Mouse (Mus musculus) limb, embryonic 13.5 days (tissue): Measurements from ENCODE around the gene Mcm3. TPM values are rescaled to one million over a fixed set of nuclear protein-coding genes. Genes with fewer than 3 reads are reported as not detected.

ENCODE experiments used
- polyA plus RNA-seq: library from polyadenylated mRNA; unstranded; fragments of >200 nt; fragmentation: Nextera tagmentation; extraction: Ambion mirVana; gene quantifications from 2 replicates; pipeline ENCODE4 v1.2.1, GENCODE M21; 2015

The Mcm3 gene
- polyA plus RNA-seq, 1 experiment from 2014 or later: 155 TPM

Other genes with a start within 250 kb of the Mcm3 start
- 0.05 and 0.10 TPM in 2 replicates for gene Pkhd1, start 202.2 kb downstream of the Mcm3 start, polyA plus RNA-seq
- gene Il17a, start 89.4 kb downstream of the Mcm3 start, polyA plus RNA-seq: not detected in 2 replicates
- 0.20 TPM in 1 of 2 replicates, not detected in the other for gene Il17f, start 29.7 kb downstream of the Mcm3 start, polyA plus RNA-seq
- gene Paqr8, start 70.3 kb upstream of the Mcm3 start, polyA plus RNA-seq: 7.5 and 7.8 TPM in 2 replicates
- 1.9 and 3.1 TPM in 2 replicates for gene Efhc1, start 131.3 kb upstream of the Mcm3 start, polyA plus RNA-seq